Mouse (Mus musculus): Measurements from ENCODE around the gene Sorbs1.

The Sorbs1 gene

DNA sequence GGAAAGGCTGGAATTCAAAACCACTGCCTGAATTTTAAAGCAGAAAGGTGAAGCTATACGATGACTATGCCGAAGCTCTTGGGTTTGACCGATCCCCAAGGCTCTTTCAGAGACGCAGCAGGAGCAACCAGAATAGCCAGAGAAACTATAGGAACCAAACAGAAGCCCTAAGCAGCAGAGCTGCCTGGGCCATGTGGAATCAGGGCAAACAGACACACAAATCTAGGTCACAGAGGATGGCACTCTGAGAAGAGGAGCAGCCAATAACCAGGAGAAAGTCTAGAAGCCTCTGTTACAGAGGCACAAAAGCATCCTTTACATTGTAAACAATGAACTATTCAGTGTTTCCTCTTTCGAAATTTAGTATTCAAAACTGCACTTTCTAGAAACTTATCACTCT lies 140.9 kb downstream of the Sorbs1 start:
- DNase-seq = no peak

DNA sequence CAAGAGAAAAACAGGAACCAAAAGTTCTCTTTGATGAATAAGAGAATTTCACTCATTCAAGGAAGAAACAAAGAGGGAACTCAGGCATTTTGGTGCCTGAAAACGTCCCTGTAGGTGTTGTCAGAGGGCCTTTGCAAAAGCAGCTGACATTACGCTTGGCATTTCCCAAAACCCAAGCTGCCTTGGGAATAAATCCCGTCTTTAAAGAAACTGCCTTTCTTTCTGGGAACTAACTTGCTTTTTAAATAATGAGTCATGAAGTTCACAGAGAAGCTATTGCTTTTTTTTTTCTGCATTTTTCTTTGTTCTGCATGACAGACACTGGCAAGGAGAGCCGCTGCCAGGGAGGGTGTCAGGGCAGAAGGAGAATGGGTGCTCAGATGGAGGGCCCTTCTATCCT lies 141.7 kb downstream of the Sorbs1 start:
- DNase-seq = no peak

DNA sequence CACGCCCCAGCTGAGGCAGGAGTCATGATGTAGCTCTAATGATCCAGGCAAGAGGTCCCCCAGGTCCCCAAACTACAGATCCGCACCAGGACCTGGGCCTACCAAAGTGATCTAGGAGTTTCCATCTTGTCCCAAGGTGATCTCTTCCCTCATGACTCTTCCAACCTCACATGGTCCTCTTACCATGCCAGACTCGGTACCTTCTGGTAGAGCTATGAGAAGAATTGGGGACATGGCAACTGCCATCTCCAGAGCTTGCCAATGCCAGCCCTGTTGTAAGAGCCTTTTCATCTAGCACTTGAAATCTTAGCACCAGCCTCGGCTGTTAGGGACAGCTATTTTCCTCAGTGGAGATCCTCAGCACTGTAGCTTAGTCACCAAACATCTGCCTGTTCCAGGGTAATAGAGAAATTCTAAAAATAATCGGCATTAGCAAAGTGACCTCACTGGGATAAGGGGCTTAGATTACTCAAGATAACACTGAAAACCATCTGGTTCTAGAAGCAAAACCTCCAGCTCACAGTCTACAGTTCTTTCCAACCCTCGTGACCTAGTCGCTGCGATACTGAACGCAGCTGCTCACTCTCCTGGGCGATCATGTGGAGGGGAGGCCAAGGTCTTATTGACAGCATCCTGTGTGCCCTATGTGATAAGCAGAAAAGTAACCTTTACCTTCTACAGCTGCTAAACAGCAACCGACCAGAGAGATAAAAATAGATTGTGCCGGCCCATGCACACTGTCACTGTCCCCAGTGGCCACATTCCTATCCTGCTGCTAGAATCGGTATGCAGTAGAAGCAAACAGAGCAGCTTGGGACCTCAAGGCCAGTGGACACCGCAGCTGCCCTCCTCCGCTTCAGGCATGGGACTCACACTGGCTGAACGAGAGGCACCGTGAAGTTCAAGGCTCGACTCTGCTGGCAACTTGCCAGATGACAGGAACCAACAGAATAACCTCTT lies 143.4 kb downstream of the Sorbs1 start:
- peak; percentile 35 to 51 for DNase-seq

DNA sequence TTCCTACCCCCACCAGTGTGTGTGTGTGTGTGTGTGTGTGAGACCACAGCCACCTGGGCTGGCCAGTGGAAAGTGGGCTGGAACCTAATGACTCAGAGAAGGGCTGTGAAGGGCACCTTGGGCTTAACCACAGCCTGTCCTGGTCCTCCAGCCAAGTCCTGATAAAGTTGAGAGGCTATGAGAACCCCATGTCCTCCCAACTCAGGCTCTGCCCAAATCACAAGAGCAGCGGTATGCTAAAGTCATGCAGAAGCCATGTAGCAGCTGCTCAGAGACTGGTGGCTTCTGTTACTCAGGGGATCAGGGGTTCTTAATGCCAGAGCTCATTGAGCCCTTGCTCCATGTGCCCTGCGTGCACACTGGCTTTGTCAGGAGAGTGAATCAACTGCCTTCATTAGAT lies 145.1 kb downstream of the Sorbs1 start:
- peak in 1 of 2 experiments; percentile 9 for DNase-seq

DNA sequence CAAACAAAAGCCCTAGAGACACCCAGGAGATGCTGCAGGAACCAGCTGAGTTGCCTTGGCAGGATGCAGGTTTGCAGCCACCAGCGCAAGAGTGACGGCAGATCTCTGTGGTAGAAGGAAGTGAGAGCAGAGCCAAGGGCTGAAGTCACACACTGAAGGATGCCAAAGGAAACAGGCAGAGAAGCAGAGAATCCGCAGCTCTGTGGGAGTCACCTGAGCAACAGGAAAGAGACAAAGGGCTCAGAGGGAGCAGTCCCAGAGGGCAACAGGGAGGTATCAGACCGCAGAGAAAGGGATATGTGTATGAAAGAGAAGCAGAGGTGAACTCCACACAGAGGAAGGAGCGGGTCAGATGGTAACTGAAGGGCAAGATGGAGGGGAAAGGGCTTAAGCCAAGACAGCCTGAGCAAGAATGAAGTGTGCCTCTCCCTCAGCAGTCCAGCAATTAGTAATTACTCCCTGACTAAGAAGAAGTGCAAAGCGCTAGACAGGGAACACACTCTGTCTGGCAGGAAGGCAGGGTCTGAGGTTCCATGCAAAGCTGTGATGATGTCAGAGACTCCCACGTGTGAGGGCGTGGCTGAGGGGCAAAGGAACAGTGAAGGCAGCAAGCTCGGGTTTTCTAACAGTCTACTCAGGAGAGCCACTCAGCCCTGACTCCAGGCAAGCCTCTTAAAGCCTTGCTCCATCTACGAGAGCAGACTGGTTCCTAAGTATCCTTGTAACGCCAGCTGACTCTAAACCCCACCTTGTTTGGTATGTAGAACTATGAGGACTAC lies 147.2 kb downstream of the Sorbs1 start:
- DNase-seq = peak; percentile 76 to 78

DNA sequence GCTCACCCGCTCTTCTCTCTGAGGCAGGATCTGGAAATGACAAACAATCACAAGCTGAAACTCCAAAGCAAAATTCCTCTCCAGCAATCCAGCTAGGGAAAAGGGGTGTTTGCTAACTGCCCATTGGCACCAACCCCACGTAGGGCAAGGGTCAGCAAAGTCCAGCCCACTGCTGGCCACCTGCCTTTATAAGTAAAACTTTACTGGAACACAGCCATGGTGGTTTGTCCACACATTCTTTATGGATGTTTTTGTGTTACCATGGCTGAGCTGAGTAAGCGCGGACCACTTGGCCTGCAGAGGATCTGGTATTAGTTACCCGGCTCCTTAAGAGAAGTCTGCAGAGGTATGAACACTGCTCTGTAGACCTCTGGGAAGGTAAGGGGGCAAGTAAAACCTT lies 148.4 kb downstream of the Sorbs1 start:
- peak; percentile 88 for DNase-seq

DNA sequence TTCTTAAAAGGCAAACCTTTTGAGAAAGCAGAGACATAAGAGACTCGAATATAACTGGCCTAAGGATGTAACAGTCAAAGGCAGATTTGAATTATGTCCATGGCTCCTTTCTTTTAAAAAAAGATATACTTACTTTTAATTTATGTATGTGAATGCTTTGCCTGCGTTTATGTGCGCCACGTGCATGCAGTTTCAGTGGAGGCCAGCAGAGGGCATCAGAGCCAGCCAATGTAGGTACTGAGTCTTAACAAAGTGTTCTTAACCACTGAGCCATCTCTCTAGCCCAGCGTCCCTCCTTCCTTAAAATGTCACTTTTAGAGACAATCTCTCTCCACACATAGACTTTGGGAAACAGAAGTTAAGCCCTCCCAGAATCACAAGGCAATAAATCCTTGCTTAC lies 150.1 kb downstream of the Sorbs1 start:
- peak in 1 of 2 experiments; percentile 8 for DNase-seq

DNA sequence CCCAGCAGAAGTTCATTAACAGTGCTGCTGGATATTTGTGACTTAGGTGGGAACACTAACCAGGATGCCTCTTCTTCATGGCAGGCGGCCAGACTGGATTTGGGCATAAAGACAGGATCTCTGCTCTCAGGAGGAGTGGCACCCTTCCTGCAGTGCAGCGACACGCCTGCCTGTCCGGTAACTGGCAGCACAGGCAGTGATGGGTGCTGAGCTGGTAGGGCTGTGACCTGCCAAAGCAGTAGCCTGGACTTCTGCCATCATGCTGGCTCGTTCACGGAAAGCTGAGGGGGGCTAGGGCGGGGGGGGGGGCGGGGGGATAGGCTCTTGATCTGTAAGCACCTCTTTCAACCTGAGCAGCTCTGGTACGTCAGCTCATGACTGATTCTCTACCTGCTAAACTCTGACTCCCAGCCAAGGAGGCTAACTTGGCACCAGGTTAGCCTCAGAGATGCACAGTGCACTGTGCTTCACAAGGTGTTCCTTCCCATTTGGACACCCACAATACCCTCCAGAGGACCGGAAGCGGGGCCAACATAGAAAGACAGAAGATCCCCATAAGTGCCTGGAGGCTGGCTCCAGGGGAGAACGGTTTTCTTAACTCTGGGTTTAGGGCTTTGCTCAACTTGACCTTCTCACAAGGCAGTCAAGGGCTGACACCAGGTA lies 151.2 kb downstream of the Sorbs1 start:
- no peak for DNase-seq

DNA sequence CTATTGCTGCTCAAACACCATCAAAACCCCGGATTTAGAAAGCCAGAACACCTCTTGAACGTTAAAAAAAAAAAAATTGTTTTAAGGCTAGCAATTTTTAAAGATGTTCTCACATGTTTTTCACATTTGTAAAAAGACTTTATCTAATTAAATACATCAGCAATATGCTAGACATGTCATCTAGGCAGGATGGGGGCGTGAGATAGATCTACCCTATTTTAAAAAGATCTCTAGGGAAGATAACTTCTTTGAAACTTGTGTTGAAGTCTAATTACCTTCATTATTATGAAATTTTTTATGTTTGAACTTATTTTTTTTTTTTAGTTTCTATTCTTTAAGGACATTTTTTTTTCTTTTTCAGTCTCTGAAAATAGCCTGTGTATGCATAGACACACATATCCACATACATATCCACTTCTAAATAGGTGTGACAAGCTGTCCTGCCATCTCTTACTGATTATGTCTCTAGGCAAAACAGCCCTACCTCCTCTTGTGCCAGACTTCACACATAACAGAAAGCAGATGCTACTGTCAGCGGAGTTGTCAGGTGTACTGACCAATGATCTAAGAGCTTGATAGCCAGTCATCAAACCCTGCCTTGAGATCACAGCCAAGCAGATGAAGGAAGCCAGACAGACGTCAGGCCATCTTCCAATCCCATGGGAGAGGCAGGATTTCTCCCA lies 153.7 kb downstream of the Sorbs1 start:
- no peak for DNase-seq

DNA sequence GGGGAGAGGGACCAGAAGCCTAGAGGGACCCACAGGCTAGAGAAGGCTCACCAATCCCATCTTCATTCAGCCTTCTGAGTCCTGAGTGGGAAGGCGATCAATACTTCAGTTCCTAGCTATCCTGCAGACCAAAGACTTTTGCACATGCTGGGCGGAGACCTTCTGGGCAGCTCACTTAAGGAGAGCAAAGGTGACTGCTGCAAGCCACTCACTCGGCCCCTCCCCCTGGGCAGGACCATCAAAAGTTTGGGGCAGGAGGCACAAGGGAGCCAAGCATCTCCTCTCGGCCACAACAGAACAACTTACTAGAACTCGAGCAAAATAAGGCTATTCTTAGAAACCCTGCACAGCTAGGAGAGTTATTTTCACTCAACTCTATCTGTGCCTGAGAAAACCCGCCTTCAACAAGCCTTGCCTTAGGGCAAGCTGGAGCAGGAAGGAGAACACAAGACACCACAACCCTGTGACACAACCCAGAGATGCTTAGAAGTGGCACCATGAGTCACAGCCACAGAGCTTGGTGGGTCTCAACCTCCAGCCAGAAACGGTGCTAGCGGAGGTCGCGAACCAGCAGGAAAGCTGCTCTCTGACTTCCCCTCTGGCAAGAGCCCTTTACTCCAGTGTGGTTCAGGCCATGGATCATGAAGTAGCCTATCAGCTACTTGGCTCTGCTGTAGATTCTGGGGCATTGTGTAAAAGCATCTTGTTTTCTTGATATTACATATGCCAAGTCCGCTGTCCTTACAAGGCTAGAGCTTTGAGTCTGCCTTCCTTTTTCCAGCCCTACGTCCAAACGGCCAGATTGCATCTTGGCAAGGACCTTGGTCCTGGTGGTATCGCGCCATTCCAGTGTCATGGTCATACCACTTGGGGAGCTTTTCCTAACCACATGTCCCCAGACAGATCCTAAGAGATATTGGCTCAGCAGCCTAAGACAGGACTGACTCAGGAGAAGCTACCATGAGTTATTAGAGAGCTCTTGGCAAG lies 156.8 kb downstream of the Sorbs1 start:
- DNase-seq = peak; percentile 51 to 76

DNA sequence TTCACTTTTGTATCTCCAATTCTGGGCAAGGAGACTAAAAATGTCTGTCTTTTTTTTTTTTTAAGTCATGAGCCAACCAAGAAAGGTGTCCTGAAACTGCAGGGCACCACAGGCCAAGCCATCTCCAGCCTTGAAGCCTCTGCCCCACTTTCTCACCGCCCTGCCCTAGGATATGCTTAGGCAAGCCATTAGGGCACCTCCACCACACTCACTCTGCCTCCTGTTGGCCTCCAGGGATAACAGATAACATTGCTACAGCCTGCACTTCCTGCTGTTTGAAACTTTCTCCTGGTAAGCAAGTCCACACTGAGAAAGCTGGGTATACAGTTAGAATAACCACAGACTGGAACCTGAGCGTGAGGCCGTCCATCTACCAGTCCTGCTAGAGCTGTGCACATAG lies 158.5 kb downstream of the Sorbs1 start:
- DNase-seq = no peak

DNA sequence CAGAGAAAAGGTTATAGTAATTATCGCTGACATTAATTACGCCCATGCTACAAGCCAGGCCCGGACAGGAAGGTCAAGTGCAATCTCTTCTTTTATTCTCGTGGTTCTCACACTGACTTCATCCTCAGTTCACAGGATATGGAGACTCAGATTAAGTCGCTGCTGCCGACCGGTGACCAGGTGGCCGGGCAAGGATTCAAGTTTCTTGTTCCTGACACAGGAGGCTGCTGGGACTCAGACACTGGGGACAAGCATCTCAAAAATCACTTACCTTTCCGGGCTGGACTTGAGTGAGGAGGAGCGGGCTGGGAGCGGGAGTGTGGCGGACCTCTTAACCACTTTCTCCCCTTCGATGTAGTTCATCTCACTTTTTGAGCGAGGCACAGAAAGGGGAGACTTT lies 161.6 kb downstream of the Sorbs1 start:
- no peak for DNase-seq

DNA sequence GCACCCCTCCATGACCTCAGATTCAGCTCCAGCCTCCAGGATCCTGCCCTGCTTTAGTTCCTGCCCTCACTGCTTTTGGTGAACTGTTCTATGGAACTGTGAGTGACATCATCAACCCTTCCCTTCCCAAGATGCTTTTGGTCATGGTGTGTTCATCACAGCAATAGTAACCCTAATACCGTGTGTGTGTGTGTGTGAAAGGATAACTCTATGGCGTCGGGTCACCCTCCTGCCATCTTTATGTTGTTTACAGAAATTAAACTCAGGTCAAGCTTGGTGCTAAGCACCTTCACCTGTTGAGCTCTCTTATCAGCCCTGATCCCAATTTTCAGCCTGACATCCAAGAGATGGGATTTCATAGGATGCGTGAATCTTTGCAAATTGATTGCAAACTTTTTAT lies 162.7 kb downstream of the Sorbs1 start:
- no peak for DNase-seq

DNA sequence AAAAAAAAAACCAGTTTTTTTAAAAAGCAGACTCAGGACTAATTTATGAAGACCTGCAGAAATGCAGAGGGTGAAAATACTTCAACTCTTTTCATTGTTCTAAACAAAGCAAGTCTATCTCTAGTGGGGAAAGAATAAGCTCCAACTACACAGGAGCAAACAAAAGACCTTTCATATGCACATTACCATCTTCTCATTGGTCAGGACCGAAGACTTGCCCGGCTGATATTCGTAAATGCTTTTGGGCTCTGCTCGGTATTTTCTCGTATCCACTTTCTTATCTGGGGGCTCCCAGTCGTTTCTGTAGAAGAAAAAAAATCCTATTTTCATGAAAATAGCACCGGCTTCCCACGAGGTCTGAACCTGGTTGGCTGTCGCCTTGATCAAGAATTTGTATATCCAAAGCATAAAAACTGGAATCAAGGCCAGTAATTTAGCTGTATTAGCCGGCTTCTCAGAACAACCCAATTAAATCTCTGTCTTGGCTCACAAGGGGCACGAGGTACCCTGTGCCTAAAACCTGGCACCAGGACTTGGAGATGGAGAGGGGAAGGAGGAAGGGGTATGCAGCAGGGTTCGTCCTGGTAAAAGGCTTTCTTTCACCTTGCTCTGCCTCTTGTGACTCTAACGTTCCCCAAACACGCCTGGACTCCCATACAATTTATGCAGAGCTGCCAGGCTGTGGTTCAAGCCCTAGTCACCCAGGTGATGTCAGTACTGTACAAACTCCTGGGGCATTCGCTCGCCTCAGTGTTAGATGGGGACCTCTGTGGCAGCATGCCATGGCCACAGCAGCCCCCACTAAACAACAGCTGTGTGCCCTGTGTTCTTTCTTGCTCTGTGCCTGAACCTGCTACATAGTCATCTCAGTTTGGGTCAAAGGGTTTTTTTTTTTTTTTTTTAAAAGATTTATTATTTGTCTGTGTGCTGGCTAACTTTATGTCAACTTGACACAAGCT lies 163.6 kb downstream of the Sorbs1 start:
- DNase-seq = no peak

DNA sequence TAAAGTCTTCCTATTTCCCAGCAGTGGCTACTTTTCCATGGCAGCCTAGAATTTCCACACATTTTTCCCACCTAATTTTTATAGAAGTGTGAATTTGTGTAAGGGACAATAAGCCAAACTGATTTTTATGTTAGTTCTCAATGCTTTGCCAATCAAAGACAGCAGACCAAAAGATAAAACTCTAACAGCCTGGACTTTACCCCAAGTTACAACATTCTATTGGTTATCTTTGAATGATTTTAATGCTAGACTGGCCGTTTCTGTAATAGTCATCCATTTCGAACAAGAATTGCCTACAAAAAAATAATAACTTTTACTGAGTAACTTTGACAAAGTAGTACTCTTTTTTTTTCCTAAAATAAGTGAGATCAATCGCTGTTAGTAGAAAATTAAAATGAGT lies 164.3 kb downstream of the Sorbs1 start:
- no peak for DNase-seq

DNA sequence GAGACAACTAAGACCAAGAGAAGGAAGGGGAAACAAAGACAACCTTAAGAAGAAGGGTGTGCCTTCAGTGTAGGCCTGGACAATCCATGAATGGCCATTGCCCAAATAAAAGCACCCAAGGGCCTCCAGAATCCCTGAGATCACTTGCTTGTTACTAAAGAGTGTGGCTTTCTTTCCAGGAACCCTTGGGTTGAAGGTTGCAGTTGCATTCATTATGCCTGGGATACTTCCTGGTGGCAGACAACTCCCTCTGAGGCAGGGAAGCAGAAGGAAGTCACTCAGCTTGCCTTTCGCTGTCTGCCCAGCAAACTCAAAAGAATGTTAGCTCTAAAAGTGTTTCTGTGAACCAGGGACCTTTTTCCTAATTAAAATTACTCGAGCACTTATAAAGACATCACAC lies 164.9 kb downstream of the Sorbs1 start:
- no peak for DNase-seq

DNA sequence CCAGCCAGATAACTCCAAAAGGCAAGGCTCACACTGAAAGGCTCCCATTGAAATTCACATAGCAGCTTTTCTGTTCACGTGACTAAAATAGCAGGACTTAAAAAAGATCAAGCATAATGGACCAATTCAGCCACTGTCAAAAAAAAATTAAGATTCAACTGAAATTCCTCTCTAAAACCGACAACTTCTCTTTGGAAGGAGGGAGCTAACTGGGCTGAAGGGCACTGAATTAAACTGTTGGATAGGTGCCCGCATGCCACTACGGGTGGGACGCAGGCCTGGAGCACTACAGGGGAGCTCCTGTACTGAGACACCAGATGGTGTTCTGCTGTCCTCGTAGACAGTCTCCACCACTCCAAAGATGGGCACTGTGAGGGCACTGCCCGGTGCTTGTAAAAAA lies 165.4 kb downstream of the Sorbs1 start:
- no peak for DNase-seq

DNA sequence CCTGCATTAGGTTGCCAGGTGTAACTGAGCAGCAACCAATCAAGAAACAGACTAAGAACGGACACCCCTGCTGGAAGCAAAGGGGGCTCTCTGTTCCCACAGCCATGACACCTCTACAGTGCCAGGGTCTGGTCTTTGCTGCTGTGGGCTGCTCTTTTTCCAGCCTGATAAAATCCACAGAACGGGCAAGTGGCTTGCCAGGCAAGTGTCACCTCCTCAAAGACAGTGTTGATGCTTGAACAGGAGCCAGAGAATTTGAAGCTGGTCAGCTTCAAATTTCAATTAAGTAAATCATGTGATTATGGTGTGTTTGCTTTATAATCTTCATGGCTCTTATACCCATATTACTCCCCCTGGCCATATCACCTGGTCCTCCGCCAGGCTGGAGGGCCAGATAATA lies 166.7 kb downstream of the Sorbs1 start:
- no peak for DNase-seq

DNA sequence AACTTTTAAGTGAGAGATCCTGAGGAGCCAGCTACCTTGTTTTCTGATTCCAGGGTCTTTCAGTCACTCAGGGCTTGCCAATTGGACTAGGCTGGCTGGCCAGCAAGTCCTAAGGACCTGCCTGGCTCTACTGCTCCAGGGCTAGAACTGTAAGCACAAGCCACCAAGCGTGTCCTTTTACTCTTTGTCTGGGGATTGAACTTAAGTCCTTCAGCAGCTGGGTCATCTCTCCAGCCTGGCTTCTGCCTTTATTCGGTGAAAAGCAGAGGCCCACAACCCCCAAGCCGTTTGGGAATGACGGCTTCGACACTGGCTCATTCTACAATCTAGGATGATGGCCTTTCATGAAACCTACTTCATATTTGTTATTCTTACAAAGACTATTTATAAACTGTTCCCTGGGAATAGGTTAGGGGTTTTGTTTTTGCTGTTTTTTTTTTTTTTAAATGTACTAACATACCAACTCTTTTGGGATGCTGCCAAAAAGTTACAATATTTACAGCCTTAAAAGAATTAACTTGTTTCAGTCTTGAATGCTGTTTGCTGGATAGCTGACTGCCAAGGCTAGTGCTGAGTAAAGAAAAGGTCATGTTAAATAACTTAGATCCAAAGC lies 167.2 kb downstream of the Sorbs1 start:
- no peak for DNase-seq

DNA sequence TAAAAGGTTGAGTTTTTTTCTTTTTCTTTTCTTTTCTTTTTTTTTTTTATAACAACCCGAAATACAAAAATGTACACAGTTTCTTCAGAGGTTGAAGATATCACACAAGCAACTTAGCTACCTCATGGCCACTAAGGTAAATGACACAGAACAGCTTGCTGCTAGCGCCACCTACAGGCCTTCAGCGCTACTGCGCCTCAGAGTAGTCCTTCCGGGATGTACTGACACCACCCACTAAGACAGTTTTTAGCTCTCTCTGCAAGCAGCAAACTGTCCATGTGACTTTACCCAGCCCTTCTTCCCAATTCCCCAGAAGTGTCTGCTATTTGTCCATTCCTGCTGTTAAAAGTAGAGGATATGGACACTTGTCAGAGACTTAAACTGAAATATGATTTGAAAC lies 167.9 kb downstream of the Sorbs1 start:
- peak; percentile 46 to 75 for DNase-seq

Data from kidney, postnatal 36 days (tissue).